Mouse (Mus musculus): ENCODE results near the gene Onecut1.

DNA sequence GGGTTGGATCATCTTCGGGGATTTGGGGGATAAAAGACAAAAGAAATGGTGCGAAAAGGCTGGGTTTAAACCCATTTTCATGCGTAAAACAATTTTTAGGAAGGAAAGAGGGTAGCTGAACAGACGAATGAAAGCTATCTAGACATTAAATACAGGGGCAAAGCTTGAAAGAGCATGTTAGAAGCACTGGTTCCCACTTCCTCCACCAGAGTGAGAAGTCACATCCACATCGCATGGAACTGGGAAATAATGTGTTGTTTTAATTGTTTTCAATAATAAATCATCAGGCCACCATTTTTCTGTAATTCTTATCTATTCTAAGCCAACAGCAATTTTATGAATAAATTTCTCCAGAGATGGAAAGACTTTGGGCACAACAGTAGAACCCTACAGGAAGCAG lies 3.6 kb upstream of the Onecut1 start:
- TF ChIP-seq CTCF (IDR thresholded peaks at IDR 0.05 in 2 of 3, conservative IDR thresholded peaks at IDR 0.05 in 1 of 3; ENCODE audit: control insufficient read depth in 1 of 3, insufficient read depth in 1 of 3, low read depth in 2 of 3, low read length in 3 of 3, poor library complexity in 1 of 3, severe bottlenecking in 1 of 3) (no peak), SMC3 (IDR thresholded peaks at IDR 0.05; ENCODE audit: low read depth, low read length) (no peak), ZC3H11A (IDR thresholded peaks at IDR 0.05; ENCODE audit: low read depth, low read length) (no peak), ZKSCAN1 (IDR thresholded peaks at IDR 0.05; ENCODE audit: low read depth, low read length) (no peak), MAZ (IDR thresholded peaks at IDR 0.05; ENCODE audit: low read depth, low read length) (no peak)

All from MEL (cell line).